Mouse (Mus musculus) small intestine, adult 2 months (tissue): ENCODE data around the gene Chd1l.

Experiments used
- CTCF ChIP-seq: fragments of 200-500 bp; IDR thresholded peaks from 2 replicates; pipeline ENCODE4 v1.5.1; 2012; ENCODE audit warnings: low read depth, mild to moderate bottlenecking, control low read depth, inconsistent platforms, low read length, moderate library complexity, mixed read lengths; ENCODE audit not compliant: insufficient replicate concordance, insufficient read length; ENCODE audit errors: extremely low read depth
- POLR2A ChIP-seq: fragments of 200-500 bp; IDR thresholded peaks from 2 replicates; pipeline ENCODE4 v1.6.1; 2012; ENCODE audit warnings: low read depth, mild to moderate bottlenecking, control low read depth, inconsistent platforms, low read length, moderate library complexity

DNA sequence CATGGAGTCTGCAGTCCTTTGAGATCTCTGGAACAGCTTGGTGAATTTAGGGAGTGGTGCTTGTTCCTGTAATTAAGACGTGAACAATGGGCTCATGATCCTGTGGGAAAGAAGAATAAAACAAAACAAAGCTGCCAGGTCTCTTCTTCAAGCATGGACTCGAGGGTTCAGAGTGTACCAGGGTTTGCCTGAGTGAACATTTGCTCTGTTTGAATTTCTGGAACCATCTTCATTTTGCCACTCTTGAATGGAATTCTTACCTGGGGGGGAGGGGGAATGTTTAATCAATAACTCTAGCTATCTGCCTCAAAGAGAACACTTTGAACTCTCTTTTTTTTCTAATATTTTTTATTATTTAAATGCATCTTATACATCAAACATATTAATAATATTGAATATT is 14.6 kb upstream of the Chd1l start:
- no peak for TF ChIP-seq POLR2A
- TF ChIP-seq CTCF = no peak
